Mouse (Mus musculus) liver, embryonic 11.5 days (tissue): ENCODE measurements around the gene Uqcrfs1. TPM values are rescaled to one million over a fixed set of nuclear protein-coding genes. Genes with fewer than 3 reads are reported as not detected.

Source experiments
- ATAC-seq: fragments of 200-750 bp; cut with Nextera tagmentation; replicated peaks from 2 replicates; pipeline ENCODE4 v1.8.0; 2017; ENCODE audit warnings: moderate number of reproducible peaks, mild to moderate bottlenecking, moderate TSS enrichment, moderate library complexity; ENCODE audit not compliant: low FRiP score
- DNase-seq: peaks from one replicate; pipeline ENCODE4 v3.0.0-alpha.2; 2017; ENCODE audit warnings: low spot score
- H3K27ac ChIP-seq: fragments of 300-500 bp; sonication (generic); 2 replicates; pipeline ENCODE4 v1.5.1; 2014; ENCODE audit warnings: mild to moderate bottlenecking, low read depth, low read length, control low read depth
- H3K27me3 ChIP-seq: fragments of 300-500 bp; sonication (generic); replicated peaks from 2 replicates; pipeline ENCODE4 v1.6.1; 2014; ENCODE audit warnings: low read length, mixed read lengths; ENCODE audit not compliant: control insufficient read depth, insufficient read depth
- H3K36me3 ChIP-seq: fragments of 300-500 bp; sonication (generic); 2 replicates; pipeline ENCODE4 v1.6.1; 2014; ENCODE audit warnings: mild to moderate bottlenecking, low read length, moderate library complexity, mixed read lengths; ENCODE audit not compliant: control insufficient read depth, insufficient read depth
- H3K4me1 ChIP-seq: fragments of 300-500 bp; sonication (generic); replicated peaks from 2 replicates; pipeline ENCODE4 v1.6.1; 2014; ENCODE audit warnings: low read length, mixed read lengths; ENCODE audit not compliant: control insufficient read depth, insufficient read depth
- H3K4me2 ChIP-seq: fragments of 300-500 bp; sonication (generic); 2 replicates; pipeline ENCODE4 v1.6.1; 2014; ENCODE audit warnings: mild to moderate bottlenecking, control low read depth, moderate library complexity
- H3K4me3 ChIP-seq: fragments of 300-500 bp; sonication (generic); 2 replicates; pipeline ENCODE4 v1.5.1; 2014; ENCODE audit warnings: low read depth, low read length, control low read depth
- H3K9ac ChIP-seq: fragments of 300-500 bp; sonication (generic); 2 replicates; pipeline ENCODE4 v1.6.1; 2014; ENCODE audit warnings: low read depth, low read length, control low read depth
- H3K9me3 ChIP-seq: fragments of 300-500 bp; sonication (generic); 2 replicates; pipeline ENCODE4 v1.6.1; 2016; ENCODE audit warnings: low read length, inconsistent platforms, mixed read lengths; ENCODE audit not compliant: control insufficient read depth
- WGBS: fragments of 180-500 bp; shearing (Covaris S2); extraction: QIAGEN DNeasy Blood & Tissue Kit; methylation state at CpG from one replicate; pipeline ENCODE4 v1.1.7; 2014; 5-methylcytosine and 5-hydroxymethylcytosine counted together
- polyA plus RNA-seq: library from polyadenylated mRNA; unstranded; fragments of >200 nt; fragmentation: Nextera tagmentation; extraction: Ambion mirVana; gene quantifications from 2 replicates; pipeline ENCODE4 v1.2.1, GENCODE M21; 2014

Uqcrfs1 gene
- polyA plus RNA-seq, 1 experiment from 2014 or later, result 288 TPM

GRCm38 (mm10) chr13:30523246-30523891 is 21.8 kb downstream of the Uqcrfs1 start:
- Histone ChIP-seq H3K4me3 (no peak overlapping the region), H3K27ac (no peak overlapping the region), H3K4me1 (no peaks in the 10 kb centered on the region; the same call in 1 of the 2 replicates), H3K9me3 (no peaks in the 10 kb centered on the region), H3K9ac (no peak overlapping the region), H3K27me3 (no peaks in the 10 kb centered on the region), H3K36me3 (no peaks in the 10 kb centered on the region), H3K4me2 (no peak overlapping the region)
- DNase-seq (no peak), ATAC-seq (no peak)
- WGBS, result 87% methylated on average over 5 of the region's 5 CpGs

- peak; percentile 58 for ATAC-seq
- DNase-seq, result no peak
- no peak overlapping the region for H3K4me3 ChIP-seq
- no peaks in the 10 kb centered on the region for H3K36me3 ChIP-seq
- H3K4me2 ChIP-seq, result peak overlapping the region; percentile 36
- H3K27me3 ChIP-seq, result no peaks in the 10 kb centered on the region
- WGBS, result 53% methylated on average over 16 of the region's 16 CpGs
- no peak overlapping the region for H3K27ac ChIP-seq
- no peaks in the 10 kb centered on the region for H3K9me3 ChIP-seq
- H3K9ac ChIP-seq, result no peak overlapping the region
- H3K4me1 ChIP-seq, result no peaks in the 10 kb centered on the region; the same call in 1 of the 2 replicates
These were observed 23.8 kb downstream of the Uqcrfs1 start for GRCm38 (mm10) chr13:30521282-30521902.

- H3K4me2 ChIP-seq, result no peak overlapping the region
- no peak overlapping the region for H3K9ac ChIP-seq
- no peaks in the 10 kb centered on the region for H3K36me3 ChIP-seq
- H3K4me3 ChIP-seq, result no peak overlapping the region
- H3K27me3 ChIP-seq, result no peaks in the 10 kb centered on the region
- H3K4me1 ChIP-seq, result no peaks in the 10 kb centered on the region; the same call in 1 of the 2 replicates
- ATAC-seq (no peak), DNase-seq (no peak)
- H3K9me3 ChIP-seq, result no peaks in the 10 kb centered on the region
- H3K27ac ChIP-seq, result no peak overlapping the region
These were observed 27.0 kb downstream of the Uqcrfs1 start for GRCm38 (mm10) chr13:30518191-30518590.

GRCm38 (mm10) chr13:30507651-30508050 is 37.5 kb downstream of the Uqcrfs1 start:
- H3K36me3 ChIP-seq, result no peaks in the 10 kb centered on the region
- ATAC-seq (no peak), DNase-seq (no peak)
- H3K9me3 ChIP-seq, result no peaks in the 10 kb centered on the region
- H3K4me2 ChIP-seq, result no peak overlapping the region
- H3K9ac ChIP-seq, result no peak overlapping the region
- H3K27ac ChIP-seq, result no peak overlapping the region
- no peaks in the 10 kb centered on the region for H3K4me1 ChIP-seq
- H3K4me3 ChIP-seq, result no peak overlapping the region
- H3K27me3 ChIP-seq, result no peaks in the 10 kb centered on the region
- WGBS, result 83% methylated on average over 4 of the region's 4 CpGs

- no peak overlapping the region for H3K27ac ChIP-seq
- no peaks in the 10 kb centered on the region for H3K9me3 ChIP-seq
- no peaks in the 10 kb centered on the region for H3K4me1 ChIP-seq
- DNase-seq (no peak), ATAC-seq (no peak)
- no peak overlapping the region for H3K9ac ChIP-seq
- H3K4me3 ChIP-seq, result no peak overlapping the region
- no peak overlapping the region for H3K4me2 ChIP-seq
- no peaks in the 10 kb centered on the region for H3K36me3 ChIP-seq
- WGBS, result 34% methylated on average over 7 of the region's 7 CpGs
- H3K27me3 ChIP-seq, result no peaks in the 10 kb centered on the region
These were observed 43.2 kb downstream of the Uqcrfs1 start for GRCm38 (mm10) chr13:30501860-30502395.

Other genes with a start within 250 kb of the Uqcrfs1 start
- 3.9 and 4.1 TPM in 2 replicates for gene Agtr1a, start 208.9 kb downstream of the Uqcrfs1 start, polyA plus RNA-seq
- 11.8 and 12.0 TPM in 2 replicates for gene Dusp22, start 114.6 kb upstream of the Uqcrfs1 start, polyA plus RNA-seq
- 0.14 TPM in 1 of 2 replicates, not detected in the other for gene Irf4, start 203.9 kb upstream of the Uqcrfs1 start, polyA plus RNA-seq